Mouse (Mus musculus): ENCODE data around the gene Abca12. TPM values are rescaled to one million over a fixed set of nuclear protein-coding genes. Genes with fewer than 3 reads are reported as not detected.

Gene Abca12
- polyA plus RNA-seq, 2 experiments = not detected

DNA sequence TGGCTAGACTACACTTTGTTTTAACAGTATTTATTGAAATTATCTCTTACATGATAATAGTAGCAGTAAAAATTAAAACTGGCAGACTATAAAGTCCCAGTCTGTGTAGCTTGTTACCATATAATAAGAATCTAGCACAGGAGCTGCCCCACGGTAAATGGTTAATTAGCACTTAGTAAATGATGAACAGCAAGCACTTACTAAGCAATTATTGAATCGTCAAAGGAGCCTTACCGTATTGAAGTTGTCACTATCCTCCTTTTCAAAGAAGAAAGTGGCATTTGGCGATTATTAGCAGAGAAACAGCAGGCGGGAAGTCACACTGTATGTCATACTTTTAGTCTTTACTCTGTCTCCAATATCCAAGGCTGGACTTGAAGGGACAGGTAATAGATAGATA is 3.2 kb upstream of the Abca12 start:
- DNase-seq (ENCODE audit: low read depth in 3 of 3, low spot score in 3 of 3) = no peak
- Histone ChIP-seq H3K27ac (no peak overlapping the region), H3K36me3 (replicated peaks; ENCODE audit: control insufficient read depth, insufficient read depth, low read depth) (no peaks in the 10 kb centered on the region), H3K9ac (replicated peaks) (no peak overlapping the region), H3K4me1 (replicated peaks; ENCODE audit: control insufficient read depth in 2 of 2, insufficient read depth in 2 of 2, low read length in 1 of 2) (no peaks in the 10 kb centered on the region), H3K4me3 (ENCODE audit: insufficient read depth in 1 of 2, low read depth in 2 of 2, low read length in 2 of 2) (no peak overlapping the region), H3K4me2 (ENCODE audit: low read depth) (no peak overlapping the region), H3K27me3 (ENCODE audit: control insufficient read depth, insufficient read depth, low read length) (no peaks in the 10 kb centered on the region), H3K9me3 (ENCODE audit: control insufficient read depth, low read length) (no peaks in the 10 kb centered on the region)
- no peak for TF ChIP-seq EP300 (IDR thresholded peaks at IDR 0.05; ENCODE audit: low read depth)
- TF ChIP-seq CTCF (IDR thresholded peaks at IDR 0.05; ENCODE audit: low read depth) = no peak
- ATAC-seq (ENCODE audit: insufficient read depth) = no peak
- 65% methylated on average over 5 of the region's 5 CpGs for WGBS (ENCODE audit: insufficient replicate concordance)

DNA sequence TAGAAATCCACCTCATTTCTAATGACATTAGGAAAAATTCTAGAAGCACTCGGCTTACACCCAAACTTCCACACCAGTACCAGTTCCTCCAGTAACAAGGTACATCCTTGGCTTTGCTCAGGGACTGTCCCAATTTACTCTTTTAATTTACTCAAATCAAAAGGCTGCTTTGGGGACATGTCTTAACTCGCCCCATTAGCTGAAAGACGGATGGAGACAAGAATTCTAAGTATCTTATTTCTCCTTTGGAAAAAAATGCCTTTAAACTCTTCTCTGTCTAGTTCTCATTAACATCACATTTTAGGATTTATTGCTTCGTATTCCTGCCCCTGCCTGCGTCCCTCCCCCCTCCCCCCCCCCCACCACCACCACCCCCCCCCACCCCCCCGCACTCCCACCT is 626 bp downstream of the Abca12 start:
- Histone ChIP-seq H3K4me2 (ENCODE audit: low read depth) (no peak overlapping the region), H3K9me3 (ENCODE audit: control insufficient read depth, low read length) (no peaks in the 10 kb centered on the region), H3K27ac (no peak overlapping the region), H3K27me3 (ENCODE audit: control insufficient read depth, insufficient read depth, low read length) (no peaks in the 10 kb centered on the region), H3K4me3 (ENCODE audit: insufficient read depth in 1 of 2, low read depth in 2 of 2, low read length in 2 of 2) (no peak overlapping the region), H3K4me1 (replicated peaks; ENCODE audit: control insufficient read depth in 2 of 2, insufficient read depth in 2 of 2, low read length in 1 of 2) (no peaks in the 10 kb centered on the region), H3K9ac (replicated peaks) (no peak overlapping the region), H3K36me3 (replicated peaks; ENCODE audit: control insufficient read depth, insufficient read depth, low read depth) (no peaks in the 10 kb centered on the region)
- 49% methylated on average over 5 of the region's 6 CpGs for WGBS (ENCODE audit: insufficient replicate concordance)
- DNase-seq (ENCODE audit: low read depth in 3 of 3, low spot score in 3 of 3) (no peak), ATAC-seq (ENCODE audit: insufficient read depth) (no peak)
- TF ChIP-seq EP300 (IDR thresholded peaks at IDR 0.05; ENCODE audit: low read depth) (no peak), CTCF (IDR thresholded peaks at IDR 0.05; ENCODE audit: low read depth) (no peak)

DNA sequence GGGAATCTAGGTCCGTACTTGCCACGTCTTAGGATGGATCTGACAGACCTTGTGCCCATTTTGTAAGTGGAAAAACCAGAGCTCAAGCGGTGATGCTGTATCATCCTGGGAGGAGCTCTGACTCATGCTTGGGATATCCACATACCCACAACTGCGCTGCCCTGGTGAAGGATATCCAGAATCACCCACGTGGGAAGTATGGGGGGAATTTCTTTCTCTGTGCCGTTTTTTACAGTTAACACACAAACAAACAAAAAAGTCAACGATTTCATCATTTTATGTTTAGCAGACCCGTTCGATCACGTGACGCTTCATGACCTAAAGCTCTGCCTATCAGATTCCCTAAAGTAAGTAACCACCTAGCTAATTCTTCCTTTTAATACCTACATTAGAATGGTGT is 1.6 kb downstream of the Abca12 start:
- Histone ChIP-seq H3K9me3 (ENCODE audit: control insufficient read depth, low read length) (no peaks in the 10 kb centered on the region), H3K27me3 (ENCODE audit: control insufficient read depth, insufficient read depth, low read length) (no peaks in the 10 kb centered on the region), H3K4me1 (replicated peaks; ENCODE audit: control insufficient read depth in 2 of 2, insufficient read depth in 2 of 2, low read length in 1 of 2) (no peaks in the 10 kb centered on the region), H3K27ac (no peak overlapping the region), H3K36me3 (replicated peaks; ENCODE audit: control insufficient read depth, insufficient read depth, low read depth) (no peaks in the 10 kb centered on the region), H3K9ac (replicated peaks) (no peak overlapping the region), H3K4me2 (ENCODE audit: low read depth) (no peak overlapping the region), H3K4me3 (ENCODE audit: insufficient read depth in 1 of 2, low read depth in 2 of 2, low read length in 2 of 2) (no peak overlapping the region)
- ATAC-seq (ENCODE audit: insufficient read depth) (no peak), DNase-seq (ENCODE audit: low read depth in 3 of 3, low spot score in 3 of 3) (no peak)
- TF ChIP-seq EP300 (IDR thresholded peaks at IDR 0.05; ENCODE audit: low read depth) (no peak), CTCF (IDR thresholded peaks at IDR 0.05; ENCODE audit: low read depth) (no peak)
- WGBS (ENCODE audit: insufficient replicate concordance) = 68% methylated on average over 11 of the region's 11 CpGs

DNA sequence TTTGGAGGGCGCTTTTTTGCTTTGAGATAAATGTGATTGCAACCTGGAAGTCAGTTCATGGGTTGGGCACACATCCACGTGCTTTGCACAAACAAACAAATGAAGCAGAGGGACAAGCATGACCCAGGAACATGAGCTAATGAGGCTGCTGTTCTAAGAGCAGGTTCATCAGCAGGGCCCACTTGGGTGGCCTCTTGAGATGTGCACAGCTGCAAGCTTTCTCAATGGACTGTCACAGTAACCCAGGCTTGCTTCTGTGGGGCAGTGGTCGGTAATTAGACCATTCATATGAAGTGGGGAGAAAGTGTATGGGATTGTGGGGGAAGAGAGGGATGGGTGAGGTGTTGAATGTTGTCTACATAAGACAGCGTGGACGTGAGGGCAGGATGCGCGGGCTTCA is 7.0 kb downstream of the Abca12 start:
- H3K9ac ChIP-seq (replicated peaks) = no peak overlapping the region
- no peak overlapping the region for H3K4me3 ChIP-seq (ENCODE audit: insufficient read depth in 1 of 2, low read depth in 2 of 2, low read length in 2 of 2)
- no peak overlapping the region for H3K4me2 ChIP-seq (ENCODE audit: low read depth)
- no peak overlapping the region for H3K27ac ChIP-seq
- no peak for ATAC-seq (ENCODE audit: insufficient read depth)
- no peaks in the 10 kb centered on the region for H3K27me3 ChIP-seq (ENCODE audit: control insufficient read depth, insufficient read depth, low read length)
- no peak for DNase-seq (ENCODE audit: low read depth in 3 of 3, low spot score in 3 of 3)
- H3K36me3 ChIP-seq (replicated peaks; ENCODE audit: control insufficient read depth, insufficient read depth, low read depth) = no peaks in the 10 kb centered on the region
- no peaks in the 10 kb centered on the region for H3K9me3 ChIP-seq (ENCODE audit: control insufficient read depth, low read length)
- TF ChIP-seq CTCF (IDR thresholded peaks at IDR 0.05; ENCODE audit: low read depth) = no peak
- TF ChIP-seq EP300 (IDR thresholded peaks at IDR 0.05; ENCODE audit: low read depth) = no peak
- WGBS (ENCODE audit: insufficient replicate concordance) = 68% methylated on average over 7 of the region's 7 CpGs
- H3K4me1 ChIP-seq (replicated peaks; ENCODE audit: control insufficient read depth in 2 of 2, insufficient read depth in 2 of 2, low read length in 1 of 2) = no peaks in the 10 kb centered on the region

DNA sequence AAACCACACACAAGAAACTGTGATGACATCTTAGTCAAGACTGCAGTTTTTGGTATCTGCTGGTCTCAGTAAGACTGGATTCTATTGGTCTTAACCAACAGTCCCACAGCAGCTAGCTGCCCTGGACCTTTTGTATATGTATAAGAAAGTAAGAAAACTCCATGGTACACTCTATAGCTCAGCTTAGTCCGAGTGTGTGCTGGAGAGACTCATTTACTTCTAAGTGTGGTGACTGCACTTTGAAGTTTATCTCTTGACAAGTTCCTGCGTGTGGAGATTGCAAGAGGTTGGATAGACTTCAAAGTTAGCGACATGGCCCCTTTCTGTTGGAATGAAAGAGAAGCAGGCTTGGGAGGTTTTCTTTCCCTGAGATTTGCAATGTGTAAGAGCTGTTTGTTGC is 17.1 kb downstream of the Abca12 start:
- H3K4me3 ChIP-seq (ENCODE audit: insufficient read depth in 1 of 2, low read depth in 2 of 2, low read length in 2 of 2) = no peak overlapping the region
- no peak overlapping the region for H3K4me2 ChIP-seq (ENCODE audit: low read depth)
- H3K4me1 ChIP-seq (replicated peaks; ENCODE audit: control insufficient read depth in 2 of 2, insufficient read depth in 2 of 2, low read length in 1 of 2) = no peaks in the 10 kb centered on the region
- no peak overlapping the region for H3K27ac ChIP-seq
- DNase-seq (ENCODE audit: low read depth in 3 of 3, low spot score in 3 of 3) (no peak), ATAC-seq (ENCODE audit: insufficient read depth) (no peak)
- no peaks in the 10 kb centered on the region for H3K27me3 ChIP-seq (ENCODE audit: control insufficient read depth, insufficient read depth, low read length)
- no peak overlapping the region for H3K9ac ChIP-seq (replicated peaks)
- WGBS (ENCODE audit: insufficient replicate concordance) = 38% methylated on average over 3 of the region's 3 CpGs
- H3K36me3 ChIP-seq (replicated peaks; ENCODE audit: control insufficient read depth, insufficient read depth, low read depth) = no peaks in the 10 kb centered on the region
- no peaks in the 10 kb centered on the region for H3K9me3 ChIP-seq (ENCODE audit: control insufficient read depth, low read length)
- TF ChIP-seq EP300 (IDR thresholded peaks at IDR 0.05; ENCODE audit: low read depth) (no peak), CTCF (IDR thresholded peaks at IDR 0.05; ENCODE audit: low read depth) (no peak)

All from liver, embryonic 14.5 days (tissue).